Comparison of ENCODE assay signal across 15 mouse cellular contexts in the genomic region with DNA sequence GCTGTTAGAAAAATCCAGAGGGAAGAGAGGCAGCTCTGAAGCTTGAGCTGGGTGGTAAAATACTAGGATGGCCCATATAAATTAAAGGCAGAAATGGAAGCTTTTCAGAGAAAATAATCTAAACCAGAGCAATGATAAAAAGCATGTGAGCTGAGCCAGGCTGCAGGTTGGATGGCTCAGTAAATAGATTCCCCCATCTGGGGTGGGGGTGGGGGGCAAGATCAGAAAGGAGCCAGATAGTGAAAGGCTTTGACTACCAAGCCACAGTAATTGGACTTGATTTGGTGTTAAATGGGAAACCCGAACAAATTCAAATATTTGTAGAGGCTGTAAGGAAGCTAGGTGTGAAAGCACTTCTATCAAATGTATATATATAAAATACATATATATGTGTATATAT.
"Had no signal": no experiment of that assay in that cellular context is flagged by ENCODE, and none has a peak within 500 bp of the region (broad histone marks: within the 10 kb centered on the region; RNA-seq: fewer than 3 reads in every experiment).

No protein-coding gene starts in this region.

- H3K4me3 ChIP-seq: midbrain, embryonic 10.5 days; midbrain, embryonic 12.5 days; neural tube, embryonic 15.5 days had no signal

- H3K27me3 ChIP-seq: neural tube, embryonic 13.5 days; neural tube, embryonic 15.5 days had no signal

- DNase-seq: lung, embryonic 14.5 days; lung, postnatal 10 days; lung, postnatal 4 days; retina, postnatal 1 day; right cerebral cortex, adult 18-20 months; right cerebral cortex, postnatal 25 days; right cerebral cortex, postnatal 4 days; spleen, adult 18-20 months; thymus, adult 18-20 months; thymus, postnatal 14 days; thymus, postnatal 36 days had no signal

- H3K27ac ChIP-seq: midbrain, embryonic 10.5 days; neural tube, embryonic 15.5 days had no signal
